Mouse (Mus musculus) heart, embryonic 15.5 days (tissue): ENCODE data around the gene Ikzf2. TPM values are rescaled to one million over a fixed set of nuclear protein-coding genes. Genes with fewer than 3 reads are reported as not detected.

Experiments used
- ATAC-seq: fragments of 200-750 bp; cut with Nextera tagmentation; replicated peaks from 2 replicates; pipeline ENCODE4 v1.8.0; 2017; ENCODE audit warnings: low read depth, moderate TSS enrichment; ENCODE audit not compliant: insufficient number of reproducible peaks, insufficient read depth, low FRiP score
- H3K27ac ChIP-seq: fragments of 300-500 bp; sonication (generic); 2 replicates; pipeline ENCODE4 v1.5.1; 2015; ENCODE audit warnings: mild to moderate bottlenecking, inconsistent platforms
- H3K27me3 ChIP-seq: fragments of 300-500 bp; sonication (generic); 2 replicates; pipeline ENCODE4 v1.6.1; 2015; ENCODE audit warnings: inconsistent platforms
- H3K36me3 ChIP-seq: fragments of 300-500 bp; sonication (generic); 2 replicates; pipeline ENCODE4 v1.6.1; 2015; ENCODE audit warnings: mild to moderate bottlenecking, inconsistent platforms
- H3K4me1 ChIP-seq: fragments of 300-500 bp; sonication (generic); replicated peaks from 2 replicates; pipeline ENCODE4 v1.6.1; 2015; ENCODE audit warnings: inconsistent platforms
- H3K4me2 ChIP-seq: fragments of 300-500 bp; sonication (generic); 2 replicates; pipeline ENCODE4 v1.6.1; 2015; ENCODE audit warnings: inconsistent platforms, mild to moderate bottlenecking, moderate library complexity
- H3K4me3 ChIP-seq: fragments of 300-500 bp; sonication (generic); 2 replicates; pipeline ENCODE4 v1.5.1; 2015; ENCODE audit warnings: mild to moderate bottlenecking, inconsistent platforms
- H3K9ac ChIP-seq: fragments of 300-500 bp; sonication (generic); 2 replicates; pipeline ENCODE4 v1.6.1; 2015; ENCODE audit warnings: mild to moderate bottlenecking, inconsistent platforms
- H3K9me3 ChIP-seq: fragments of 300-500 bp; sonication (generic); replicated peaks from 2 replicates; pipeline ENCODE4 v1.6.1; 2016; ENCODE audit warnings: inconsistent platforms
- WGBS: fragments of 180-500 bp; shearing (Covaris S2); methylation state at CpG from one replicate; pipeline ENCODE4 v1.1.7; 2015; ENCODE audit warnings: mixed read lengths; 5-methylcytosine and 5-hydroxymethylcytosine counted together
- polyA plus RNA-seq: library from polyadenylated mRNA; unstranded; fragments of >200 nt; fragmentation: Nextera tagmentation; extraction: Ambion mirVana; gene quantifications from 2 replicates; pipeline ENCODE4 v1.2.1, GENCODE M21; 2015

Ikzf2 gene
- 2.3 and 3.5 TPM in 2 replicates for polyA plus RNA-seq

DNA sequence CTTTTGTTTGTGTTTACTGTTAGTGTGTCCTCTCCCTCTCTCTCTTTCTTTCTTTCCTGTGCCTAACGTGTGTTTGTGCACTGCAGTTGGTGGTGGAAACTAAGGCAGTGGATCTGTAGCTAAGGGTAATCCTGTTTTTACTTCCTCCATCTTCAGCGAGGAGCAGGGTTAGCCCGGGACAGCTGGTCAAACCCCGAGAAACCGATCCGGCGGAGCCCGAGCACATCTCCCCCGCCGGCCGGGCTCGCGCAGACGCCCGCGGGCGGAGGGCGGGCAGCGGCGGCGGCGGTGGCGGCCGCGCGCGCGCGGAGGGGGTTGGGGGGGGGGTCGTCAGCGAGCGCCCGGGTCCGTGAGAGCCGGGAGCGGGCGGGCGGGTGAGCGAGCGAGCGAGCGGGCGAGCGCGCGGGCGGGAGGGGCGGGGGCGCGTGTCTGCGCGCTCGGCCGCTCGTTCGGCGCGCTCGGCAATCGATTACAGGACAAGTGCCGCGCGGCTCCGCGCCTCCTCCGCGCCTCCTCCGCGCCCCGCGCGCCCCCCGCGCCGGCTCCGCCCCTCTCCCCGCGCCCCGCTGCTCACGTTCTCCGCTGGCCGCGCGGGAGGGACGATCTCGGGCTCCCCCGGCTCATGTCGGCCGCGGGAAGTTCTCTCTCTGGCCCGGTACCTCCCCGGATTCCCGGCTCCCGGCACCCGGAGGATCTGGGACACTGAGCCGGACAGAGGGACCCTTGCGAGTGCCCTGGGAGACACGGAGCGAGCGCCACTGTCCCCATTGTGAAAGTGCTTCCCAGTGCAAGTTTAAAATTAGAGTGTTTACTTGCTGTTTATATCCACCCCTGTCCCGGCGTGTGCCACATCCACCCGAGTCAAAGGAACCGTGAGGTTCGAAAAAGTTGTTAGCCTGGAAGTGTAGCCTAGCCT is at the start of gene Ikzf2:
Ikzf2 (minus strand) TSS at position 170 of the 916 bp plus-strand sequence.
- peak; percentile 93 for ATAC-seq
- no peaks in the 10 kb centered on the region for H3K27me3 ChIP-seq
- peak within 1 kb of the TSS; percentile 68 for H3K9ac ChIP-seq
- WGBS, result under 1% methylated on average over 60 of the region's 105 CpGs
- no peaks in the 10 kb centered on the region for H3K36me3 ChIP-seq
- H3K9me3 ChIP-seq, result no peaks in the 10 kb centered on the region
- peaks cover 8% of the 10 kb centered on the region for H3K4me1 ChIP-seq
- H3K4me3 ChIP-seq, result peak within 1 kb of the TSS; percentile 67
- H3K27ac ChIP-seq, result peak within 1 kb of the TSS; percentile 88
- H3K4me2 ChIP-seq, result peak within 1 kb of the TSS; percentile 82

DNA sequence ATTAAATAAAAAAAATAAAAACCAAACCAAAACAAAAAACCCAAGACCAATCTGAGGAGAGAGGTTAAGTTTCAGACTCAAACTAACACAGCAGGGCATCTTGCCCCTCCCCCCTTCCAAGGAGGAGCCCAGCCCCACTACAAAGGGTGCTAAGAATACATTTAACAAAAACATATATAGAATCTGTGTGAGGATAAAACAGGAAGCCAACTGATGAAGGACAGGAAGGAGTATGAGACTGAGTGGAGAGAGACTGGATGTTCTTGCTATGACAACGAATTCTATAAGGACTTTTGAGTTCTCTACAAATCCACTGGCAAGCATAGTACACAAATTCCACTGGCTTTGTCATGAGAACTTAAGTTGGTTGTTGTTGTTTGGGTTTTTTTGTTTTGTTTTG is 42.7 kb upstream of the Ikzf2 start:
- no peak for ATAC-seq
- no peaks in the 10 kb centered on the region for H3K27me3 ChIP-seq
- no peak overlapping the region for H3K4me3 ChIP-seq
- no peak overlapping the region for H3K27ac ChIP-seq
- 48% methylated on average over 1 of the region's 1 CpGs for WGBS
- H3K9me3 ChIP-seq, result no peaks in the 10 kb centered on the region
- H3K36me3 ChIP-seq, result no peaks in the 10 kb centered on the region
- H3K4me2 ChIP-seq, result no peak overlapping the region
- no peaks in the 10 kb centered on the region for H3K4me1 ChIP-seq
- H3K9ac ChIP-seq, result no peak overlapping the region

- no peaks in the 10 kb centered on the region for H3K4me1 ChIP-seq
- no peak overlapping the region for H3K4me3 ChIP-seq
- H3K27me3 ChIP-seq, result no peaks in the 10 kb centered on the region
- H3K36me3 ChIP-seq, result no peaks in the 10 kb centered on the region
- no peak overlapping the region for H3K4me2 ChIP-seq
- no peak overlapping the region for H3K9ac ChIP-seq
- no peak overlapping the region for H3K27ac ChIP-seq
- 48% methylated on average over 5 of the region's 5 CpGs for WGBS
- no peaks in the 10 kb centered on the region for H3K9me3 ChIP-seq
- ATAC-seq, result no peak
These were observed 42.1 kb upstream of the Ikzf2 start for GRCm38 (mm10) chr1:69729031-69729679.

DNA sequence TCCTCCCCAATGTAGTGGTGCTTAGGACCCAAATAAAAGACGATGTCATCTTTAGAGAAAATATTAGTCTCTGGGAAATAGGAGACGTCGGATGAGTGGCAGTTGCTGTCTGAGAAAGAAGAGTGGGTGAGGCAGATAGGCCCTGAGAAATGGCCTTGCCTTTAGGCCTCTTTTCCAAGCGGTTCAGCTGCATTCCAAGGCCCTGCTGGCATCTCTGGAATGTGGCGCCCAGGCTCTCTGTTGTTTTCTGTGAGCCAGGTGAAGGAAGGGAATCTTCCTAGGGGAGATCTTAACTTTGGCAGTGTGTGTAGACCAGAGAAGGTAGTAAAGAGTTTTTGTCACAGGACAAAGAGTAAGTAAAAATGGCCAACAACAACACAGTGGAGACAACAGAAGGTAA is 40.9 kb upstream of the Ikzf2 start:
- Histone ChIP-seq H3K27me3 (no peaks in the 10 kb centered on the region), H3K36me3 (no peaks in the 10 kb centered on the region), H3K9ac (no peak overlapping the region), H3K9me3 (no peaks in the 10 kb centered on the region), H3K4me1 (no peaks in the 10 kb centered on the region), H3K4me3 (no peak overlapping the region), H3K4me2 (no peak overlapping the region), H3K27ac (no peak overlapping the region)
- no peak for ATAC-seq
- WGBS, result 34% methylated on average over 5 of the region's 5 CpGs

DNA sequence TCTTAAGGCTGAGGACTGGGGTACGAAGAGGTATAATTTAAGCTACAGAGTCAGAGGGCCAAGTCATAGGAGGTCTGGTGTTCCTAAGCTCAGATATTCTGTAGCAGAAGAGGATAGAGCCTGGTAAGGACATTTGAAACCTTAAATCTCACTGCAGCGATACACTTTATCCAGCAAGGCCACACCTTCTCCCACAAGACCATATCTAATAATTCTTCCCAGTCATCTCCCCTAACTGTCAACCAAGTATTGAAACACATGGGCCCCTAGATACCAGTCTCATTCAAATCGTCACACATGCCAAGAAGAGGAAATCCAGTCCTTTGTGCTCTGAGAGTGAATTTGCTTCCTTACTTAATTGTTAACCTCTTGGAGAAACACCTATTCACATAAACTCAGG is 30.1 kb upstream of the Ikzf2 start:
- ATAC-seq, result no peak

GRCm38 (mm10) chr1:69708571-69708970 is 21.5 kb upstream of the Ikzf2 start:
- 84% methylated on average over 1 of the region's 1 CpGs for WGBS
- Histone ChIP-seq H3K4me2 (no peak overlapping the region), H3K9me3 (no peaks in the 10 kb centered on the region), H3K36me3 (no peaks in the 10 kb centered on the region), H3K9ac (no peak overlapping the region), H3K4me3 (no peak overlapping the region), H3K27ac (no peak overlapping the region), H3K4me1 (no peaks in the 10 kb centered on the region), H3K27me3 (no peaks in the 10 kb centered on the region)
- no peak for ATAC-seq

More for the DNA sequence above, 30.1 kb upstream of the Ikzf2 start:
- H3K4me3 ChIP-seq, result no peak overlapping the region
- no peak overlapping the region for H3K4me2 ChIP-seq
- no peak overlapping the region for H3K9ac ChIP-seq
- H3K4me1 ChIP-seq, result no peaks in the 10 kb centered on the region
- no peaks in the 10 kb centered on the region for H3K9me3 ChIP-seq
- WGBS, result 67% methylated on average over 3 of the region's 3 CpGs
- H3K27ac ChIP-seq, result no peak overlapping the region
- no peaks in the 10 kb centered on the region for H3K27me3 ChIP-seq
- no peaks in the 10 kb centered on the region for H3K36me3 ChIP-seq

DNA sequence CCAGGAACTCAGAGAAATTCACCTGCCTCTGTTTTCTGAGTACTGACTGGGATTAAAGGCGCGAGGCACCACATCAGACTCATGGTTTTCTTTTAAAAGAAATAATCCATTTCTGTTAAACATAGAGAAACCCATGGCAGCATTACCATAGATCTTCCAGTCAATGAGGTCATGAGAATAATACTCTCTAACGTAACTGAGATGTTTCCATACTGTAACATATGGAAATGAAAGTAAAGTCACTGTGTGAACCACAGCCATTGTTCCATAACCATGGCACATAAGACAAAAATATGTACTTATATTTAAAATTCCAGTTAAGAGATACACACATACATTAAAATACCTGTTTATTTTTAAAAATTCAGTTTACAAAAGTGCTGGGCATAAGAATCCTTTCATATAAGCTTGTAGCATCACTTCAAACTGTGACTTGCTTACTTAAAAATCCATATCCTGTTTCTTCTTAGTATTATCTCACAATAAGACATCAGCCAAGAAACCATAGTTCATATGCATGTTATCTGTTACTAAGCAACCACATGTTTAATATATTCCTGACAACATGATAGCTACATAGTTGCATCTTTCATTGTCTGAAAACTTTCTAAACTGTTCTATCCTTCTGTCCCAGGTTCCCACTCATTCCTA is 16.6 kb upstream of the Ikzf2 start:
- 86% methylated on average over 3 of the region's 3 CpGs for WGBS
- no peaks in the 10 kb centered on the region for H3K9me3 ChIP-seq
- no peak overlapping the region for H3K27ac ChIP-seq
- H3K4me1 ChIP-seq, result no peaks in the 10 kb centered on the region
- H3K36me3 ChIP-seq, result no peaks in the 10 kb centered on the region
- no peaks in the 10 kb centered on the region for H3K27me3 ChIP-seq
- H3K9ac ChIP-seq, result no peak overlapping the region
- no peak overlapping the region for H3K4me3 ChIP-seq
- ATAC-seq, result no peak
- H3K4me2 ChIP-seq, result no peak overlapping the region

- H3K36me3 ChIP-seq, result no peaks in the 10 kb centered on the region
- H3K4me3 ChIP-seq, result no peak overlapping the region
- no peaks in the 10 kb centered on the region for H3K9me3 ChIP-seq
- whole genome bisulfite sequencing, result 50% methylated on average over 6 of the region's 6 CpGs
- no peak overlapping the region for H3K4me2 ChIP-seq
- H3K27ac ChIP-seq, result no peak overlapping the region
- ATAC-seq, result no peak
- H3K9ac ChIP-seq, result no peak overlapping the region
- no peaks in the 10 kb centered on the region for H3K4me1 ChIP-seq
- no peaks in the 10 kb centered on the region for H3K27me3 ChIP-seq
These were observed 4.9 kb upstream of the Ikzf2 start for GRCm38 (mm10) chr1:69691946-69692345.

- under 1% methylated on average over 5 of the region's 5 CpGs for WGBS
- no peak for ATAC-seq
These were observed 1.9 kb upstream of the Ikzf2 start for GRCm38 (mm10) chr1:69688961-69689360.

GRCm38 (mm10) chr1:69688118-69688517 is 1.1 kb upstream of the Ikzf2 start:
- peak overlapping the region; percentile 67 for H3K4me3 ChIP-seq
- no peaks in the 10 kb centered on the region for H3K9me3 ChIP-seq
- H3K4me2 ChIP-seq, result peak overlapping the region; percentile 82
- 2% methylated on average over 4 of the region's 4 CpGs for WGBS
- no peak for ATAC-seq
- peak overlapping the region; percentile 68 for H3K9ac ChIP-seq
- H3K36me3 ChIP-seq, result no peaks in the 10 kb centered on the region
- H3K4me1 ChIP-seq, result peaks cover 8% of the 10 kb centered on the region
- H3K27ac ChIP-seq, result peak overlapping the region; percentile 88; the same call in 1 of the 2 replicates
- no peaks in the 10 kb centered on the region for H3K27me3 ChIP-seq

More at GRCm38 (mm10) chr1:69688961-69689360, 1.9 kb upstream of the Ikzf2 start:
- H3K4me1 ChIP-seq, result peaks cover 8% of the 10 kb centered on the region
- no peak overlapping the region for H3K27ac ChIP-seq
- H3K27me3 ChIP-seq, result no peaks in the 10 kb centered on the region
- no peaks in the 10 kb centered on the region for H3K36me3 ChIP-seq
- H3K9me3 ChIP-seq, result no peaks in the 10 kb centered on the region
- peak overlapping the region; percentile 82 for H3K4me2 ChIP-seq
- H3K9ac ChIP-seq, result no peak overlapping the region
- H3K4me3 ChIP-seq, result peak overlapping the region; percentile 32

GRCm38 (mm10) chr1:69686741-69687075 is 337 bp downstream of the Ikzf2 start:
- H3K4me3 ChIP-seq, result peak overlapping the region; percentile 67
- no peaks in the 10 kb centered on the region for H3K36me3 ChIP-seq
- no peak for ATAC-seq
- no peaks in the 10 kb centered on the region for H3K27me3 ChIP-seq
- WGBS, result under 1% methylated on average over 6 of the region's 6 CpGs
- no peaks in the 10 kb centered on the region for H3K9me3 ChIP-seq
- peak overlapping the region; percentile 88 for H3K27ac ChIP-seq
- peak overlapping the region; percentile 82 for H3K4me2 ChIP-seq
- H3K4me1 ChIP-seq, result peaks cover 8% of the 10 kb centered on the region
- H3K9ac ChIP-seq, result peak overlapping the region; percentile 68
